Mouse (Mus musculus): ENCODE data around the gene Smim5. TPM values are rescaled to one million over a fixed set of nuclear protein-coding genes. Genes with fewer than 3 reads are reported as not detected.

The Smim5 gene
- total and polyA plus RNA-seq, 2 experiments from 2014 or later: 2.5 to 2.7 TPM

- H3K27me3 ChIP-seq (ENCODE audit: insufficient read depth, low read length): no peaks in the 10 kb centered on the region
- no peak overlapping the region for H3K9ac ChIP-seq (replicated peaks; ENCODE audit: low read length)
- H3K36me3 ChIP-seq (ENCODE audit: insufficient read depth, low read length): no peaks in the 10 kb centered on the region; the same call in 1 of the 2 replicates
- no peak overlapping the region for H3K4me2 ChIP-seq (ENCODE audit: low read depth, low read length)
- no peaks in the 10 kb centered on the region for H3K9me3 ChIP-seq (ENCODE audit: low read length)
- DNase-seq (ENCODE audit: low spot score): no peak
- no peaks in the 10 kb centered on the region for H3K4me1 ChIP-seq (ENCODE audit: insufficient read depth, low read length)
- TF ChIP-seq CTCF (IDR thresholded peaks at IDR 0.05; ENCODE audit: low read depth): no peak
- H3K27ac ChIP-seq: no peak overlapping the region
- H3K4me3 ChIP-seq (ENCODE audit: low read length): no peak overlapping the region
- 85% methylated on average over 9 of the region's 9 CpGs for WGBS
- ATAC-seq: no peak
Measured at GRCm38 (mm10) chr11:115901338-115902161, 1.8 kb downstream of the Smim5 start.

- no peak for ATAC-seq
- no peaks in the 10 kb centered on the region for H3K9me3 ChIP-seq (ENCODE audit: low read length)
- WGBS: 74% methylated on average over 5 of the region's 5 CpGs
- no peaks in the 10 kb centered on the region for H3K36me3 ChIP-seq (ENCODE audit: insufficient read depth, low read length)
- no peak overlapping the region for H3K27ac ChIP-seq
- DNase-seq (ENCODE audit: low spot score): no peak
- TF ChIP-seq CTCF (IDR thresholded peaks at IDR 0.05; ENCODE audit: low read depth): no peak
- no peaks in the 10 kb centered on the region for H3K4me1 ChIP-seq (ENCODE audit: insufficient read depth, low read length)
- H3K27me3 ChIP-seq (ENCODE audit: insufficient read depth, low read length): no peaks in the 10 kb centered on the region
- no peak overlapping the region for H3K9ac ChIP-seq (replicated peaks; ENCODE audit: low read length)
- H3K4me3 ChIP-seq (ENCODE audit: low read length): no peak overlapping the region
- no peak overlapping the region for H3K4me2 ChIP-seq (ENCODE audit: low read depth, low read length)
Measured at GRCm38 (mm10) chr11:115902177-115902576, 2.4 kb downstream of the Smim5 start.

- Histone ChIP-seq H3K27ac (no peak overlapping the region), H3K4me2 (ENCODE audit: low read depth, low read length) (no peak overlapping the region), H3K9me3 (ENCODE audit: low read length) (no peaks in the 10 kb centered on the region), H3K4me3 (ENCODE audit: low read length) (no peak overlapping the region), H3K27me3 (ENCODE audit: insufficient read depth, low read length) (no peaks in the 10 kb centered on the region), H3K9ac (replicated peaks; ENCODE audit: low read length) (no peak overlapping the region), H3K36me3 (ENCODE audit: insufficient read depth, low read length) (no peaks in the 10 kb centered on the region), H3K4me1 (ENCODE audit: insufficient read depth, low read length) (no peaks in the 10 kb centered on the region)
- WGBS: 90% methylated on average over 1 of the region's 1 CpGs
- no peak for TF ChIP-seq CTCF (IDR thresholded peaks at IDR 0.05; ENCODE audit: low read depth)
- ATAC-seq (no peak), DNase-seq (ENCODE audit: low spot score) (no peak)
Measured at GRCm38 (mm10) chr11:115902831-115903230, 3.1 kb downstream of the Smim5 start.

GRCm38 (mm10) chr11:115903384-115904230 lies 3.8 kb downstream of the Smim5 start:
- Histone ChIP-seq H3K4me1 (ENCODE audit: insufficient read depth, low read length) (no peaks in the 10 kb centered on the region), H3K27me3 (ENCODE audit: insufficient read depth, low read length) (no peaks in the 10 kb centered on the region), H3K9me3 (ENCODE audit: low read length) (no peaks in the 10 kb centered on the region), H3K36me3 (ENCODE audit: insufficient read depth, low read length) (no peaks in the 10 kb centered on the region), H3K4me2 (ENCODE audit: low read depth, low read length) (no peak overlapping the region), H3K27ac (no peak overlapping the region), H3K4me3 (ENCODE audit: low read length) (no peak overlapping the region), H3K9ac (replicated peaks; ENCODE audit: low read length) (no peak overlapping the region)
- 74% methylated on average over 11 of the region's 11 CpGs for WGBS
- no peak for TF ChIP-seq CTCF (IDR thresholded peaks at IDR 0.05; ENCODE audit: low read depth)
- DNase-seq (ENCODE audit: low spot score): no peak
- ATAC-seq: no peak

- Histone ChIP-seq H3K4me2 (ENCODE audit: low read depth, low read length) (no peak overlapping the region), H3K27me3 (ENCODE audit: insufficient read depth, low read length) (no peaks in the 10 kb centered on the region), H3K27ac (no peak overlapping the region), H3K9ac (replicated peaks; ENCODE audit: low read length) (no peak overlapping the region), H3K4me3 (ENCODE audit: low read length) (no peak overlapping the region), H3K4me1 (ENCODE audit: insufficient read depth, low read length) (no peaks in the 10 kb centered on the region), H3K36me3 (ENCODE audit: insufficient read depth, low read length) (no peaks in the 10 kb centered on the region), H3K9me3 (ENCODE audit: low read length) (no peaks in the 10 kb centered on the region)
- no peak for DNase-seq (ENCODE audit: low spot score)
- 82% methylated on average over 8 of the region's 8 CpGs for WGBS
- no peak for TF ChIP-seq CTCF (IDR thresholded peaks at IDR 0.05; ENCODE audit: low read depth)
- ATAC-seq: no peak
Measured at GRCm38 (mm10) chr11:115904231-115904955, 4.6 kb downstream of the Smim5 start.

- TF ChIP-seq CTCF (IDR thresholded peaks at IDR 0.05; ENCODE audit: low read depth): no peak
- Histone ChIP-seq H3K4me2 (ENCODE audit: low read depth, low read length) (no peak overlapping the region), H3K9ac (replicated peaks; ENCODE audit: low read length) (0 out of 2 replicates have a peak overlapping the region, but pooled peaks have one; percentile 9), H3K36me3 (ENCODE audit: insufficient read depth, low read length) (0 out of 2 replicates have a peak, but pooled peaks cover 5% of the 10 kb centered on the region), H3K4me1 (ENCODE audit: insufficient read depth, low read length) (no peaks in the 10 kb centered on the region), H3K27ac (no peak overlapping the region), H3K9me3 (ENCODE audit: low read length) (no peaks in the 10 kb centered on the region), H3K4me3 (ENCODE audit: low read length) (no peak overlapping the region), H3K27me3 (ENCODE audit: insufficient read depth, low read length) (no peaks in the 10 kb centered on the region)
- ATAC-seq: no peak
- DNase-seq (ENCODE audit: low spot score): peak; percentile 17
- 54% methylated on average over 16 of the region's 16 CpGs for WGBS
Measured at GRCm38 (mm10) chr11:115904956-115905790, 5.4 kb downstream of the Smim5 start.

Measured in hindbrain, postnatal 0 days (tissue).